Mouse (Mus musculus) fibroblast of lung, adult 2 months (primary cell): Measurements from ENCODE around the gene Irx2.
A peak's percentile ranks its signal among the peaks of the same experiment; 100 is the strongest.

ENCODE experiments used
- DNase-seq: peaks from one replicate; pipeline ENCODE4 v3.0.0-alpha.2; 2011; ENCODE audit warnings: low read depth

Gene Irx2

DNA sequence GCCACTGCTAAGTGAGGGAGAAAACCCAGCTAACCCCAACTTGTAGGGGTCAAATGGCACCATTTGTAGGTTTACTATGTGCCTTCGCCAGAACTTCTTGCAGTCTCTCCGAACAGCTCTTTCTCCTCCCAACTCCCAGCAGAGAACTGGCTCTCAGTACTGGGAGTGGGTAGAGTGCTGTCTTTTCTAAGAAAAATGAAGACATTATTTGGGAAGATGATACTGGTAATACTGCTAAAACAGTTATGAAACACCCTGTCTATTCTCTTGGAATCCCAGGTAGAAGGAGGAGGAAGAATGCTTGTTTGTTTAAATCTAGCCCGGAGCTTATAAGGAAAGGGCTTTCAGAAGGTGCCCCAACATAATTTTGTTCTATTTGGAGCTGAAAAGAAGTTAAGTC lies 8.9 kb downstream of the Irx2 start:
- no peak for DNase-seq

DNA sequence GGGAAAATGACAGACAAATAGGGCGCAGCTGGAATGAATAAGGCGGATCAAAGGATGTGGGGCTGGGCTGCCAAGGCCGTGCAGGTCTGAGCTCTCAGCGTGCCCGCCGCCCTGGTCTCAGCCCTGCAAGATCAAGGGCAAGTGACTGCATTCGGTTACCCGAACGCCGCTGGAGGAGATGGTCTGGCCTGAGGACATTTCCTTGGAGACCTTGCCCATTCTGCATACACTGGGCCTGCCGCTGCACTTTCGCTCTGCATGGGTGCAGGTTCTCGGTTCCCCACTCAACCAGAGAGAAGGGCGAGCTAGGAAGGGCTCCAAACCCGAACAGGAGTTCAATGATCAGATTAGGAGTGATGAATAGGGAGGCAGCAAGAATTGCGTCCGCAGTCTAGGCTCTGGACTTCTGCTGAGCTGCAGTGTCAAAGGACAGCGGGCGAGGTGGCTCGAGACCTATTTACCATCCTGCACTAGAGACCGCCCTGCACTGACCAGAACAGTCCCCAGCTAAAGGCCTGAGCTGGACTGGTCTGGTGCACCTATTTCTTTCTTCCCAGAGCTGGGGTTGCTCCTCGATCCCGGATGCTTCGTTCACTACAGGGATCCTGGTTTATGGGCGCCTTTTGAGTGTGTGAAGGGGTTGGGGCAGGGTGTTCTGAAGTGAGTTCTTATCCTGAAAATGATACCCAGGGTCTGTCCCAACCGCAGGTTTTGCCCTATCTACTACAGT lies 9.9 kb downstream of the Irx2 start:
- no peak for DNase-seq

DNA sequence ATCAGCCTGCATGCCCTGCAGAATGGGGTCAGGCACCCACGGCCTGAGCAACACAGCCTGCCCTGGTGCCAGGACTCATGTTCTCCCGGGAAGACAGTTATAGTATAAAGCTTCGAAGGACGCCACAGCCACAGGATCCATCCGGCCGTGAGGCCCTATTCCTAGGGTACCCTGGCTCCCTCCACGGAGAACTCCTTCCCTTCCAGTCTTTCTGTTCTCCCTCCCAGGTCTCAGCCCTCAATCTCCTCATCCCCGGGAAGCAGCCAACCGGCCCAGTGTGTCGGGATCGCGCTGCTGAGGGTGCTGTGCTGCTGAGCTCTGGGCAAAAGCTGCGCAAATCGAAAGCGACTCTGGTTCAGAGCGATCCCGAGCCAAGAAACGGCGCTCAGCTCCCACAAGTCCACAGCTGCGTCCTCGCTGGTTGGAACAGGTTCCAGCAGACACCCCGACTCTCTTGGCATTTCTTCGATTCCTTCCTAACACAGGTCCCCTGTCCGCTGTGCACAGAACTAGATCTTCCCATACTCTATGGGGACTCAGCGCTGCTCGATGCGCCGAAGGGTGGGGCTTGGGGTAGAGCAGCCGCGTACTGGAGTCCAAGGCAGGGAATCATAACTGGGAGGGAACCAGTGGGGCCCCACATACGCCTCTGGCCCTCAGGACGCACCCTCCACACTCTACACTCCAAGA lies 11.0 kb downstream of the Irx2 start:
- DNase-seq = peak; percentile 48

DNA sequence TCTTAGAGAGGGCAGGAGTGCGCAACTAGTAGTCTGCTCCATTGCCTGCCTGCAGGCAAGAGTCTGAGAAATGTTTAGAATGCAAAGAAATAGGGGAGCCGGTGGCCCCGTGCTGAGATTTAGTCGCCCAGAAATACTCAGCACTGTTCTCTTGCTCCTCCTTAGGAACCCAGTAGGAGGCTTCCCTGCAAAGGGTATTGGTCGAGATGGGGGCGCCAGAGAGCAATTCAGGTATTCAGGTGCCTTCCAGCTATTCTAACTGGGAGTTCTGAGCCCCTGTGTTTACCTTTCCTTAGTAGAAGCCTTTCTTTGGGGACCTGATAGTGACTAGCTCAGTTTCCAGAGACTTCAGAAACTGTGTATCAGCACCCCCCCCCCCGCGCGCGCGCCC lies 11.5 kb downstream of the Irx2 start:
- DNase-seq = no peak

DNA sequence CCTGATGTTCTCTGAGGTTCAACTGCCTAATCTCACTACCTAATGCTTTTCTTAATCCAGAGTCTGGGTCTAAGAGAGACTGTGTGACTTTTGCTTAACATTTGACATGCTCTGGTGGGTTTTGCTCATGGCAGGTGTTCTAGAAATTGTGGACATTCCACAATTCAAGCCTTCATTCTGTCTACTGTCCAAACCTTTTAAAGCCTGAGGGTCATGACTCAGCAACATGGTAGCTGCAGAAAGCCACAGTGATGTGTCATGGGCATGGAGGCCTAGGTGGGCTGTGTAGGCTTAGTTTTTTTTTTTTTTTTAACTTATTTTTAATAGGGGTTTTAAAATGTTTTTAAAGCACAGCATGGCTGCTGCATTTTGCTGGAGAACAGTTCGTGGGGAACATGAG lies 27.8 kb downstream of the Irx2 start:
- DNase-seq = no peak

DNA sequence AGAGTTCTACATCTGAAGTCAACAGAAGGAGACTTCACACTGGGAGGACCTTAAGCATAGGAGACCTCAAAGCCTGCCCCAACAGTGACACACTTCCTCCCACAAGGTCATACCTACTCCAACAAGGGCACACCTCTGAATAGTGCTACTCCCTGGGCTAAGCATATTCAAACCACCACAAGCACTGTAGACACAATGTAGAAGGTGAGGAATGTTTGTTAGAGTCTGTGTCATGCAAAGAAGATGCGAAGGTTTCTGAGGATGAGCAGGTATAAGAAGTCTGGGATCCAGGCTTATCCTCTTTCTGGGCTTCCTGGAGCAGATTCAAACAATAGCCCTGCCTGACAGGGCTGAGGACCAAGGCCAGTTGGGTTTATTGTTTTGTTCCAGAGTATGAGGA lies 47.2 kb downstream of the Irx2 start:
- DNase-seq = no peak
